Mouse (Mus musculus) forebrain, embryonic 12.5 days (tissue): ENCODE results near the gene Sept1. TPM values are rescaled to one million over a fixed set of nuclear protein-coding genes. Genes with fewer than 3 reads are reported as not detected.
"Not testable (repeated sequence)": the region's sequence is repeated elsewhere in the genome, so short reads cannot be mapped to it uniquely, and the experiment has no call there.

ENCODE experiments used
- ATAC-seq: fragments of 200-750 bp; cut with Nextera tagmentation; 2 replicates; pipeline ENCODE4 v1.8.0; 2017; ENCODE audit warnings: moderate TSS enrichment; ENCODE audit not compliant: low FRiP score
- H3K27ac ChIP-seq: fragments of 300-500 bp; sonication (generic); 2 replicates; pipeline ENCODE4 v1.5.1; 2016; ENCODE audit warnings: mild to moderate bottlenecking
- H3K27me3 ChIP-seq: fragments of 300-500 bp; sonication (generic); 2 replicates; pipeline ENCODE4 v1.6.1; 2016; ENCODE audit warnings: mild to moderate bottlenecking
- H3K36me3 ChIP-seq: fragments of 300-500 bp; sonication (generic); replicated peaks from 2 replicates; pipeline ENCODE4 v1.6.1; 2016; ENCODE audit warnings: mild to moderate bottlenecking
- H3K4me1 ChIP-seq: fragments of 300-500 bp; sonication (generic); 2 replicates; pipeline ENCODE4 v1.6.1; 2016
- H3K4me2 ChIP-seq: fragments of 300-500 bp; sonication (generic); 2 replicates; pipeline ENCODE4 v1.6.1; 2016; ENCODE audit warnings: mild to moderate bottlenecking, moderate library complexity
- H3K4me3 ChIP-seq: fragments of 300-500 bp; sonication (generic); replicated peaks from 2 replicates; pipeline ENCODE4 v1.5.1; 2016; ENCODE audit warnings: mild to moderate bottlenecking
- H3K9ac ChIP-seq: fragments of 300-500 bp; sonication (generic); 2 replicates; pipeline ENCODE4 v1.6.1; 2016; ENCODE audit warnings: mild to moderate bottlenecking
- H3K9me3 ChIP-seq: fragments of 300-500 bp; sonication (generic); 2 replicates; pipeline ENCODE4 v1.6.1; 2016
- WGBS: fragments of 180-500 bp; shearing (Covaris S2); methylation state at CpG from one replicate; pipeline ENCODE4 v1.1.7; 2016; 5-methylcytosine and 5-hydroxymethylcytosine counted together
- polyA plus RNA-seq: library from polyadenylated mRNA; unstranded; fragments of >200 nt; fragmentation: Nextera tagmentation; extraction: Ambion mirVana; gene quantifications from 2 replicates; pipeline ENCODE4 v1.2.1, GENCODE M21; 2016

Gene Sept1
- polyA plus RNA-seq, 1 experiment from 2014 or later = 42.6 TPM

DNA sequence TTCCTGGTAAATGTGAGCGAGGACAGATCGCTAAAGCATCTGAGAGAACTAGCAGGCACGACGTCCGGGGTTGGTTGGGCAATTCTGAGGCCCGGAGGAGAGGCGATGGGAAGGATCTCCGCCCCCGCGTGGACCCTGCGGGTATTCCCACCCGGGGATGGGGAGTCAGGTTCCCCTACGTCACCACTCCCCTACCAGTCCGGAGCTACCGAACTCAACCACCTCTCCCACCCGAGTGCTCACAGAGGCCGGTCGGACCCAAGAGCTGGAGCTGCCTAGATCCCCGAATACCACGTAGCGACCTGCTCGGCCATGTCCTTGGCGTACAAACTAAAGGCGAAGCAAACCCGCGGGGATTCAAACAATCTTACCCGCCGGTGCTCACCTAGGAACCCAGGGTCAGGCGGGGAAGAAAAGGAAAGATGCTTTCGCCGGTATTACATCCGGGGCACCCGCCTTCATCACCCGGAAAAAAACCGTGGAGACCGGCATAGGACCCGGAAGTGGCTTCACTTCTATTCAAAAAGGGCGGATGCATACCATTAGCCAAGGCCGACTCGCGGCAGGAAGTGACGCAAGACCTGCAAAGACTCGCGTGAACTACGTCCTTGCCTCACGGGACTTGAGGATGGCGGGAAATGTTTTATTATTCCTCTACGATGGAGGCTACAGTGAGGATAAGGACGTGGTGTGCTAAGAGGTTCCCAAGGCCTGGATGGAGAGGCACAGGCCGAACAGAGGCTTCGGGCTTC lies 37.2 kb downstream of the Sept1 start, which contains the start of gene Cd2bp2:
Cd2bp2 (minus strand) TSS at position 507 of the 752 bp plus-strand sequence.
- Histone ChIP-seq H3K27ac (peak within 1 kb of the TSS; percentile 89), H3K4me3 (peak within 1 kb of the TSS; percentile 76), H3K9me3 (no peaks in the 10 kb centered on the region), H3K27me3 (no peaks in the 10 kb centered on the region), H3K36me3 (peaks cover 79% of the 10 kb centered on the region), H3K4me1 (peaks cover 22% of the 10 kb centered on the region), H3K9ac (peak within 1 kb of the TSS; percentile 83), H3K4me2 (peak within 1 kb of the TSS; percentile 87)
- peak; percentile 97 for ATAC-seq
- under 1% methylated on average over 51 of the region's 51 CpGs for WGBS

DNA sequence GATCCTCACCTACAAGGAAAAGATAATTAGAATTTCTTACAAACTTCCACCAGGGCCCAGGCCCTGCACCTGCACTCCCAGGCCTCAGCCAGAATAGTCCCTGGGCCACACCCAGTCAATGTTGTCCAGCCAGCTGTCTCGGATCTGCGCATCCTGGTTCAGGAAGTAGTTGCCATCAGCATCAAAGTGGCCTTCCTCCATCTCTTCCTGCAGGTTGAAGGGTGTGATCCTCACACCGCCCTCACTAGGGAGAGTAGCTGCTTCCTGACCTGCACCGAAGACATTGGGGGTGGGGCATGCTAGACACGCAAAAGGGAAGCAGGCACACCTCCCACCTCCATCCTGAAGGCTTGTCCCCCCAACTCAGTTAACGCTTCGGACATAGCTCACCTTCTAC lies 38.3 kb downstream of the Sept1 start:
- Histone ChIP-seq H3K4me1 (peaks cover 22% of the 10 kb centered on the region), H3K4me2 (peak overlapping the region; percentile 87), H3K27ac (peak overlapping the region; percentile 89; the same call in 1 of the 2 replicates), H3K4me3 (peak overlapping the region; percentile 76), H3K9me3 (no peaks in the 10 kb centered on the region), H3K27me3 (no peaks in the 10 kb centered on the region), H3K36me3 (peaks cover 69% of the 10 kb centered on the region), H3K9ac (peak overlapping the region; percentile 83)
- WGBS = 83% methylated on average over 7 of the region's 7 CpGs
- ATAC-seq = no peak

DNA sequence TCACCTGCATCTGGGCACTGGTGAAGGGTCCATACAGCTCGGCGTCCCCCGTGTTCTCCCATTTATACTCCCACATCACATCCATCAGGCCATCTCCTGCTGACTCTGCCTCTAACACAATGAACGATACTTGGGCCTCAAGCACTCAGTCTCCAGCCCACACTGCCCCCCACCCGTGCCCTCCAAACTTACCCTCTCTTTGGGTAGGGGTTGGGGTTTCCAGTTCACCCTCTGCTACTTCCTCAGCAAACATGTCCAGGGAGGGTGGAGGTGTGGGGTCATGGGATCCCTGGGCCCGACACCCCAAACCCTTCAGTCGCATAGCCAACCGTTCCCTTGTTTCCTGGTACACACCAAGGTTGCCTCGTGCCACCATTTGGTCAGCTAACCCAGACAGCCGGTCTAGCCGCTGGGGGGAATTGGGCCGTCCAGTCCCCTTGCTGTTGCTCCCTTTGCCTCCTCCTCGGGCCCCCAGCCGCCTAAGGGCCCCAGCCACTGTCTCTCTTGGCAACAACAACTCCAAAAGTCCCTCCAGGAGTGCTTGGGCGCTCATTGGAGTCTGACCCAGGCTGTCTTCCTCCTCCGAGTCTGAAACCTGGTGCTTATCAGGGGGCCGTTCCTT lies 38.8 kb downstream of the Sept1 start:
- H3K4me3 ChIP-seq = peak overlapping the region; percentile 76
- ATAC-seq = no peak
- H3K27me3 ChIP-seq = no peaks in the 10 kb centered on the region
- peaks cover 64% of the 10 kb centered on the region for H3K36me3 ChIP-seq
- peak overlapping the region; percentile 87 for H3K4me2 ChIP-seq
- 0 out of 2 replicates have a peak overlapping the region, but pooled peaks have one; percentile 83 for H3K9ac ChIP-seq
- H3K9me3 ChIP-seq = no peaks in the 10 kb centered on the region
- H3K4me1 ChIP-seq = peaks cover 22% of the 10 kb centered on the region
- 96% methylated on average over 17 of the region's 17 CpGs for WGBS
- no peak overlapping the region for H3K27ac ChIP-seq

DNA sequence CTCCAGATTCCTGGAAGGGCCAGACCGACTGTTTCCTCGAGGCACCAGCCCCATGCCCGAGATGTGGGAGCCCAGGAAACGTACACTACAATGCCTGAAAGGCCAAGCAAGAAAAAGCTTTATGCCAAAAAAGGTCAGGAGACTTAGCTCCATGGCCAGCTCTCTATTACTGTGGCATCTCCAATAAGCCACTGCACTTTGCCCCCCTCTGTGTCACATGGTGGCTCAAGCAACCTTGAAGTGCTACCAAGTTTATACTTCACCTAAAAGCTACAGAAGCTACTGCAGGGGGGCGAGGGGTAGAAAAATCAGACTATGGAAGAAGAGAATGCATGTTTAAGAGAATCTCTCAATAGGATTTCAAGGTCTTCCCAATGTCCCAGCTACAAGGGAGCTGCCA lies 39.9 kb downstream of the Sept1 start:
- peaks cover 53% of the 10 kb centered on the region for H3K36me3 ChIP-seq
- no peak overlapping the region for H3K4me3 ChIP-seq
- no peaks in the 10 kb centered on the region for H3K9me3 ChIP-seq
- H3K9ac ChIP-seq = no peak overlapping the region
- ATAC-seq = no peak
- WGBS = 90% methylated on average over 5 of the region's 5 CpGs
- H3K4me2 ChIP-seq = no peak overlapping the region
- H3K27me3 ChIP-seq = no peaks in the 10 kb centered on the region
- H3K4me1 ChIP-seq = peaks cover 22% of the 10 kb centered on the region
- H3K27ac ChIP-seq = no peak overlapping the region

DNA sequence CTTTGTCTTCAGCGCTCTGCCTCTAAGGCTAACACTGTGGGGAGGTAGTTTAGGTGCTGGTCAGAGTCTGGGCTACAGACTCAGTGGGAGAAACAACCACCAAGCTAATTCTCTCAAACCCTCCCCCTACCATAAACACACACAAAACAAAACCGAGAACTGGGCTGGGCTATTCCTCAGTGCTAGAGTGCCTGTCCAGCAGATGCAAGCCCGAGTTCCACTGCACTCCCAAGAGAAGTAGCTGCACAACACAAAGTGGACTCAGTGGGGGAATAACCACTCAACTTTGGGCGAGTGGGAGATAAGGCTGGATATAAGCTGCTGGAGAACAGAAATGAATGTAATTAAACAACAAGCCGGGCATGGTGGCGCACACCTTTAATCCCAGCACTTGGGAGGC lies 42.3 kb downstream of the Sept1 start:
- H3K27ac ChIP-seq = no peak overlapping the region
- H3K4me2 ChIP-seq = no peak overlapping the region

DNA sequence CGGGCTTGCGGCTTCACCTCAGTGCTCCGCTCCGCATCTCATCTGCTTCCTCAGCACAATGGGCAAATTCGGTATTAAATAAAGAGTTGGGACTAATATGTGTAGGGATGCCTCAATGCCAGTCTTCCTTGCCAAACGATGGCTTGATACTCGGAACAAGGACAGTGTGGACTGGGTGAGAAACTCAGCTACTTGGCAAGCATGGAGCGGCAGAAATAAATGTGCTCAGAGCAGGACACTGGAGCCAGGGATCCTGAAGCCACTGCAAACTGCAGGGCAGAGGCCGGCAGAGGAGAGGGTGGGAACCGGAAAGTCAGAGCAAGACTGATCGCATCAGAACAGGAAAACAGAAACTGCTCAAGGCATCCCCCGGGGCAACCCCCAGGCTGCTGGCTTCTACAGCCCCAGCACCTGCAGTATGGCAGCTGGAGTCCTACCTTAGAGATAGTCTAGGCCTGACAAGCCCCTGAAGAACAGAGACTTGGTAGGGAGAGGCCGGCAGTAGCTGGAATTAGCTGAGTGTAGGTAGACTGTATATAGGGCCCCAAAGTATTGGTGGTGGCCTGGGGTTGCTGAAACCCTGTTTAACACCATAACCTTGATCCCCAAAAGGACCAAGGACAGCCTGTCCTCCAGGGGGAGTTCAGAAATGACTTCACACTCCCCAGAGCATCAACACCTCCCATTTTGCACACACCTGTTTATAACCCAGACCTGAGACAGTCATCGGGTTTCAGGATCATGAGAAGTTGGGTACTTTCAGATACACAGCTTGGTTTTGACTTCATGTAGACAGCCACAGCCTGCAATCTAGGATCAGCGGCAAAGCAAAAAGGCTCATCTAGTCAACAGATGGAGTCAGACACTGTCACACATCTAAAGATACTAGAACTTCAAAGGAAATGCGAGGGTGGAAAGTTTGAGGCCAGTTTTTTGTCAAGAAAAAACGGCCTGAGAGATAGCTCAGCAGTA lies 44.3 kb downstream of the Sept1 start:
- H3K27ac ChIP-seq = no peak overlapping the region
- H3K4me1 ChIP-seq = no peaks in the 10 kb centered on the region
- no peak overlapping the region for H3K4me2 ChIP-seq
- no peak overlapping the region for H3K4me3 ChIP-seq
- no peak for ATAC-seq
- H3K27me3 ChIP-seq = no peaks in the 10 kb centered on the region
- H3K9ac ChIP-seq = no peak overlapping the region
- 89% methylated on average over 17 of the region's 17 CpGs for WGBS
- H3K9me3 ChIP-seq = no peaks in the 10 kb centered on the region
- H3K36me3 ChIP-seq = peaks cover 28% of the 10 kb centered on the region

More for the DNA sequence above, 42.3 kb downstream of the Sept1 start:
- Histone ChIP-seq H3K9ac (no peak overlapping the region), H3K27me3 (no peaks in the 10 kb centered on the region), H3K4me3 (no peak overlapping the region), H3K9me3 (no peaks in the 10 kb centered on the region), H3K36me3 (peaks cover 41% of the 10 kb centered on the region), H3K4me1 (peaks cover 14% of the 10 kb centered on the region)
- 83% methylated on average over 6 of the region's 6 CpGs for WGBS
- no peak for ATAC-seq

DNA sequence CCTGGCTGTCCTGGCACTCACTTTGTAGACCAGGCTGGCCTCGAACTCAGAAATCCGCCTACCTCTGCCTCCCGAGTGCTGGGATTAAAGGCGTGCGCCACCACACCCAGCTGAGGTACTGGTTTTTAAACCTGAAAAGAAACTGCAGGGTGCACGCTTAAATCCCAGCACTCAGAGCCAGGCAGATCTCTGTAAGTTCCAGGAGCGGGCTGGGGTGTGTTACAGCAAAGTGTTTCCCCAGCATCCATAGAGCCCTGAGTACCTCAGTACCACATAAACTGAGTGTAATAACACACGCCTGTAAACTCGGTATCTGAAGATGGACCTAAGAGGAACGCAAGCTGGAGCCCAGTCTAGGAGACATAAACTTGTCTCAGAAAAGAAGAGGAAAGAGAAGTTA lies 45.6 kb downstream of the Sept1 start:
- Histone ChIP-seq H3K36me3 (peaks cover 16% of the 10 kb centered on the region), H3K27ac (no peak overlapping the region), H3K4me1 (no peaks in the 10 kb centered on the region), H3K27me3 (no peaks in the 10 kb centered on the region), H3K9ac (no peak overlapping the region), H3K4me2 (no peak overlapping the region), H3K9me3 (no peaks in the 10 kb centered on the region), H3K4me3 (no peak overlapping the region)
- ATAC-seq = no peak
- 74% methylated on average over 10 of the region's 10 CpGs for WGBS

DNA sequence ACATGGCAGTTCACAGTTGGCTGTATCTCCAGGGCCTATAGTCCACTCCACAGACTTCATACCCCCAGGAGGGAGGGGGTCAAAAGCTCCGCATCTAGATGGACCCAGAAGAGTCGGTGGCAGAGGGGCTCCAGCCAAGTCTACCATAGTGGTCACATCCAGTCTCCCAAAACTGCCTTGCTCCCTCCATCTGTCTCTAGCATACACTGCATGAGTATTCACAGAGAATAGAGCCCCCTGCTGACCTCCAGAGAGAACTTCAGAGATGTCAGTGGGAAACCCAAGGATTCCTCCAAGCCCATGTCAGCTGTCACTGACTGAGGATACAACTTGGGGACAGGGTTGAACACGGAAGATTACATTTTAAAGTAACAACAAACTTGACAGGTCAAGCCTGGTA lies 47.3 kb downstream of the Sept1 start:
- no peak overlapping the region for H3K4me2 ChIP-seq
- H3K4me1 ChIP-seq = no peaks in the 10 kb centered on the region
- ATAC-seq = no peak
- H3K27ac ChIP-seq = no peak overlapping the region
- H3K9ac ChIP-seq = no peak overlapping the region
- no peak overlapping the region for H3K4me3 ChIP-seq
- no peaks in the 10 kb centered on the region for H3K27me3 ChIP-seq
- H3K9me3 ChIP-seq = no peaks in the 10 kb centered on the region
- H3K36me3 ChIP-seq = no peaks in the 10 kb centered on the region
- 69% methylated on average over 3 of the region's 3 CpGs for WGBS

DNA sequence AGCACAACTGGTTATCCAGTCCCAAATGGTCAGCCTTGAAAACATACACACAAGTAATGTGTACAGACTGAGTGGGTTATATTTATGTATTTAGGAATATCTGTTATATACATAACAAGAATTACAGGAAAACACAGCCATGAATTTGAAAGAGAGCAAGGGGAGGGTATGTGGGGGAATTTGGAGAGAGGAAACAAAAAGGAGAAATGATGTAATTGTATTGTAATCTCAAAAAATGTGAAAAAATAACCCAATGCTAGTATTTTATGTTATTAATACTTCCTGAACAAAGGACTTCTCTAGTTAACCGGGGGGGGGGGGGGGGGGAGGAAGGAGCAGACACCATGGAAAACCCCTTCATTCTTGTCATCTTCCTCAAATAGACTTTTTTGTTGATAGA lies 48.2 kb downstream of the Sept1 start:
- 63% methylated on average over 1 of the region's 1 CpGs for WGBS
- Histone ChIP-seq H3K4me1 (no peaks in the 10 kb centered on the region), H3K27ac (no peak overlapping the region), H3K27me3 (no peaks in the 10 kb centered on the region), H3K9ac (no peak overlapping the region), H3K4me2 (no peak overlapping the region), H3K4me3 (no peak overlapping the region), H3K9me3 (no peaks in the 10 kb centered on the region), H3K36me3 (no peaks in the 10 kb centered on the region)
- ATAC-seq = no peak

DNA sequence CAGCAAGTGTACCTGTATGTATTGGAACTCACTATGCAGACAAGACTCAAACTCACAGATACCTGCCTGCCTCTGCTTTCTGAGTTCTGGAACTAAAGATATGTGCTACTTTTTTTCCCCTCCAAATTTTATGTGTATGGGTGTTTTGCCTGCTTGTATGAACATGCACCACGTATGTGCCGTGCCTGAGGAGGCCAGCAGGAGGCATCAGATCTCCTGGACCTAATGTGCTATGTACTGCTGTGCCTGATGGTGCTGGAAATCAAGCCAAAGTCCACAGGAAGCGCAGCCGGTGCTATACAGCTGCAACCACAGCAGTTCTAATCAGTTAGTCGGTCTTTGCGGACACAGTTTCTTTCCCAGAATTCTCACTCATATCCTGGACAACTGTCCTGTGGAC lies 49.1 kb downstream of the Sept1 start:
- Histone ChIP-seq H3K36me3 (no peaks in the 10 kb centered on the region), H3K27me3 (no peaks in the 10 kb centered on the region), H3K4me2 (no peak overlapping the region), H3K27ac (no peak overlapping the region), H3K9ac (no peak overlapping the region), H3K4me3 (no peak overlapping the region), H3K9me3 (no peaks in the 10 kb centered on the region), H3K4me1 (no peaks in the 10 kb centered on the region)
- WGBS = 77% methylated on average over 6 of the region's 6 CpGs
- no peak for ATAC-seq

DNA sequence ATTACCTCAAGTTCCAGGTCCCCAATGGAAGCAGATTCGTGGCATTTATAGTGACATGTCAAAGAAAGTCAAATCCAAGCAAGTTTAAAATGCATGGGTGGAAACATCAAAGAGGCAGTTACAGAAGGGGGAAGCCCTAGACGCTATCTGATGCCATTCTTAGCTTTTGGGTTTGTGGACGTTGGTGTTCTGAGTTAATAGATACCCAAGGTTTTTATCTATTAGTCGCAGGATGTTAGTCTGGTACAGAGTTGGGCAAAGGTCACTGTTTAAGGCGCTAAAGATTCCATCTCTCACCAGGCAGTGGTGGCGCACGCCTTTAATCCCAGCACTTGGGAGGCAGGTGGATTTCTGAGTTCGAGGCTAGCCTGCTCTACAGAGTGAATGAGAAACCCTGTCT lies 49.6 kb downstream of the Sept1 start:
- Histone ChIP-seq H3K27ac (no peak overlapping the region), H3K4me2 (no peak overlapping the region), H3K9me3 (no peaks in the 10 kb centered on the region), H3K4me3 (no peak overlapping the region), H3K36me3 (no peaks in the 10 kb centered on the region), H3K9ac (no peak overlapping the region), H3K4me1 (no peaks in the 10 kb centered on the region), H3K27me3 (no peaks in the 10 kb centered on the region)
- 81% methylated on average over 8 of the region's 8 CpGs for WGBS
- ATAC-seq = no peak

DNA sequence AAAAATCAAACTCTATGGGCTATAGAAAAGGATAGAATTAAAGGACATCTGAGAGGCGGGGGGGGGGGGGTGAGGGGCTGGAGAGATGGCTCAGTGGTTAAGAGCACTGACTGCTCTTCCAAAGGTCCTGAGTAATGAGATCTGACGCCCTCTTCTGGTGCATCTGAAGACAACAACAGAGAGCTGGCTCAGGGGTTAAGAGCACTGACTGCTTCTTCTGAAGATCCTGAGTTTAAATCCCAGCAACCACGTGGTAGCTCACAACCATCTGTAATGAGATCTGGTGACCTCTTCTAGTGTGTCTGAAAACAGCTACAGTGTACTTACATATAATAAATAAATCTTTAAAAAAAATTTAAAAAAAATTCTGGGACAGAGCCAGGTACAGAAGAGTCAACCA lies 51.2 kb downstream of the Sept1 start:
- not testable (repeated sequence) for H3K36me3 ChIP-seq, H3K27me3 ChIP-seq, H3K4me3 ChIP-seq, H3K9me3 ChIP-seq, H3K27ac ChIP-seq, H3K4me2 ChIP-seq, H3K4me1 ChIP-seq, H3K9ac ChIP-seq, ATAC-seq
- 36% methylated on average over 3 of the region's 3 CpGs for WGBS
